Mouse (Mus musculus) Patski (cell line): ENCODE data around the gene Psmb8. TPM values are rescaled to one million over a fixed set of nuclear protein-coding genes. Genes with fewer than 3 reads are reported as not detected.

Experiments
- ATAC-seq: fragments of 100-300 bp; one replicate; pipeline ENCODE4 v1.8.0; 2021
- CTCF ChIA-PET: fragments of 350-600 bp; sonication (Branson Sonifier 250); formaldehyde crosslinking; loops from one replicate; lab custom pipeline; 2022; ENCODE audit warnings: inconsistent platforms; lab: Charles Lee
- POLR2A ChIA-PET: fragments of 350-600 bp; sonication (Branson Sonifier 250); formaldehyde crosslinking; loops from one replicate; lab custom pipeline; 2022; ENCODE audit warnings: antibody characterized with exemption, inconsistent platforms; lab: Charles Lee
- DNase-seq: peaks from one replicate; pipeline ENCODE4 v3.0.0-alpha.2; 2011; ENCODE audit warnings: low read depth, low spot score
- H3K27me3 ChIP-seq: fragments of 371-371 bp; one replicate; pipeline ENCODE4 v1.5.1; 2021
- CTCF ChIP-seq: fragments of 100-300 bp; IDR thresholded peaks from one replicate; pipeline ENCODE4 v1.5.1; 2021
- in situ Hi-C: fragments of 300-500 bp; cut with MboI; formaldehyde crosslinking; loops from 3 replicates; pipeline ENCODE4 v1.11.1; 2018; ENCODE audit warnings: low pct_unique_long_range_greater_than_20kb, mixed read lengths
- polyA plus RNA-seq: library from polyadenylated mRNA; unstranded; gene quantifications from one replicate; pipeline ENCODE4 v1.2.3, GENCODE M21; 2021

Psmb8 gene
- polyA plus RNA-seq, 1 experiment from 2014 or later, result 18.7 TPM

GRCm38 (mm10) chr17:34192852-34193251, 4.7 kb upstream of the Psmb8 start:
- ChIA-PET CTCF (interaction anchor here (1.3 kb wide), 1 partner anchor 12 kb away, joined by 3 read pairs; no protein-coding TSS in a partner anchor), POLR2A (no interaction called here)
- in situ Hi-C loops, result no loop called here
- TF ChIP-seq CTCF, result no peak
- ATAC-seq (no peak), DNase-seq (no peak)
- H3K27me3 ChIP-seq, result no peaks in the 10 kb centered on the region

GRCm38 (mm10) chr17:34193468-34193867, 4.1 kb upstream of the Psmb8 start:
- CTCF ChIA-PET, result interaction anchor here (1.3 kb wide), 1 partner anchor 11 kb away, joined by 3 read pairs; no protein-coding TSS in a partner anchor
- no peak for TF ChIP-seq CTCF
- no peak for DNase-seq
- no peaks in the 10 kb centered on the region for H3K27me3 ChIP-seq
- POLR2A ChIA-PET, result no interaction called here
- in situ Hi-C loops, result no loop called here
- ATAC-seq, result no peak

- ChIA-PET POLR2A (no interaction called here), CTCF (interaction anchor here (0.8 kb wide), 1 partner anchor 24 kb away, joined by 3 read pairs; no protein-coding TSS in a partner anchor)
- H3K27me3 ChIP-seq, result no peaks in the 10 kb centered on the region
- TF ChIP-seq CTCF, result no peak
- in situ Hi-C loops, result no loop called here
- no peak for DNase-seq
- no peak for ATAC-seq
These were observed 2.8 kb upstream of the Psmb8 start for GRCm38 (mm10) chr17:34194723-34195122.

- DNase-seq, result no peak
- ChIA-PET CTCF (no interaction called here), POLR2A (no interaction called here)
- no peak for ATAC-seq
- H3K27me3 ChIP-seq, result no peaks in the 10 kb centered on the region
- TF ChIP-seq CTCF, result no peak
- in situ Hi-C loops, result no loop called here
These were observed 1.0 kb upstream of the Psmb8 start for GRCm38 (mm10) chr17:34196491-34196890.

- ChIA-PET CTCF (interaction anchor here (1.1 kb wide), 1 partner anchor 28 kb away, joined by 3 read pairs; no protein-coding TSS in a partner anchor), POLR2A (no interaction called here)
- ATAC-seq, result peak; percentile 13
- DNase-seq, result no peak
- in situ Hi-C loops, result no loop called here
- no peak for TF ChIP-seq CTCF
- no peaks in the 10 kb centered on the region for H3K27me3 ChIP-seq
These were observed 491 bp downstream of the Psmb8 start for GRCm38 (mm10) chr17:34197904-34198520.

- CTCF ChIA-PET, result interaction anchor here (1.1 kb wide), 1 partner anchor 29 kb away, joined by 3 read pairs; no protein-coding TSS in a partner anchor
- no peak for TF ChIP-seq CTCF
These were observed 996 bp downstream of the Psmb8 start for GRCm38 (mm10) chr17:34198521-34198912.

GRCm38 (mm10) chr17:34199050-34199619, 1.6 kb downstream of the Psmb8 start:
- no peak for DNase-seq
- H3K27me3 ChIP-seq, result no peaks in the 10 kb centered on the region
- in situ Hi-C loops, result no loop called here
- no peak for TF ChIP-seq CTCF
- no peak for ATAC-seq
- ChIA-PET CTCF (interaction anchor here (0.9 kb wide), 1 partner anchor 36 kb away, joined by 3 read pairs; no protein-coding TSS in a partner anchor), POLR2A (no interaction called here)

More at GRCm38 (mm10) chr17:34198521-34198912, 996 bp downstream of the Psmb8 start:
- POLR2A ChIA-PET, result no interaction called here
- ATAC-seq, result no peak
- DNase-seq, result no peak
- in situ Hi-C loops, result no loop called here
- no peaks in the 10 kb centered on the region for H3K27me3 ChIP-seq

- in situ Hi-C loops, result no loop called here
- ATAC-seq (no peak), DNase-seq (no peak)
- CTCF ChIA-PET, result no interaction called here
- POLR2A ChIA-PET, result no interaction called here
- TF ChIP-seq CTCF, result no peak
- no peaks in the 10 kb centered on the region for H3K27me3 ChIP-seq
These were observed 2.5 kb downstream of the Psmb8 start for GRCm38 (mm10) chr17:34200047-34200446.

- in situ Hi-C loops, result no loop called here
- TF ChIP-seq CTCF, result no peak
- POLR2A ChIA-PET, result no interaction called here
- ATAC-seq (no peak), DNase-seq (no peak)
- CTCF ChIA-PET, result interaction anchor here (1.1 kb wide), 1 partner anchor 34 kb away, joined by 3 read pairs; no protein-coding TSS in a partner anchor
- no peaks in the 10 kb centered on the region for H3K27me3 ChIP-seq
These were observed 3.4 kb downstream of the Psmb8 start for GRCm38 (mm10) chr17:34200772-34201505.

- DNase-seq (no peak), ATAC-seq (no peak)
- no peak for TF ChIP-seq CTCF
- H3K27me3 ChIP-seq, result no peaks in the 10 kb centered on the region
- POLR2A ChIA-PET, result no interaction called here
- in situ Hi-C loops, result no loop called here
- CTCF ChIA-PET, result interaction anchor here (1.1 kb wide), 1 partner anchor 33 kb away, joined by 3 read pairs; no protein-coding TSS in a partner anchor
These were observed 4.1 kb downstream of the Psmb8 start for GRCm38 (mm10) chr17:34201506-34202055.
